Mouse (Mus musculus) lung, postnatal 10 days (tissue): ENCODE measurements around the gene C130032M10Rik.
A peak's percentile ranks its signal among the peaks of the same experiment; 100 is the strongest.

Experiments
- DNase-seq: peaks from one replicate; pipeline ENCODE4 v3.0.0; 2021

The C130032M10Rik gene

GRCm38 (mm10) chr9:114553828-114554227 is 38.3 kb downstream of the C130032M10Rik start:
- no peak for DNase-seq

- peak; percentile 51 for DNase-seq
These were observed 39.0 kb downstream of the C130032M10Rik start for GRCm38 (mm10) chr9:114554355-114554979.

- DNase-seq = no peak
These were observed 40.9 kb downstream of the C130032M10Rik start for GRCm38 (mm10) chr9:114556276-114556855.

GRCm38 (mm10) chr9:114557086-114557485 is 41.6 kb downstream of the C130032M10Rik start:
- no peak for DNase-seq

- no peak for DNase-seq
These were observed 44.6 kb downstream of the C130032M10Rik start for GRCm38 (mm10) chr9:114560141-114560540.

GRCm38 (mm10) chr9:114560771-114561670 is 45.5 kb downstream of the C130032M10Rik start:
- DNase-seq = no peak

- DNase-seq = no peak
These were observed 46.1 kb downstream of the C130032M10Rik start for GRCm38 (mm10) chr9:114561671-114561971.

- no peak for DNase-seq
These were observed 46.8 kb downstream of the C130032M10Rik start for GRCm38 (mm10) chr9:114562031-114562918.

GRCm38 (mm10) chr9:114562919-114563751 is 47.6 kb downstream of the C130032M10Rik start:
- no peak for DNase-seq

GRCm38 (mm10) chr9:114563761-114564606 is 48.5 kb downstream of the C130032M10Rik start, which contains the start of gene Trim71:
Trim71 (minus strand) TSS chr9:114564369.
- no peak for DNase-seq

- no peak for DNase-seq
These were observed 49.2 kb downstream of the C130032M10Rik start for GRCm38 (mm10) chr9:114564667-114565066.
